Mouse (Mus musculus) liver, embryonic 14.5 days (tissue): ENCODE results near the gene 2900011O08Rik.

ENCODE experiments used
- CTCF ChIP-seq: IDR thresholded peaks from 2 replicates; pipeline ENCODE4 v1.5.1; 2016; ENCODE audit warnings: antibody characterized with exemption, low read depth, control low read depth
- EP300 ChIP-seq: IDR thresholded peaks from 2 replicates; pipeline ENCODE4 v1.6.1; 2016; ENCODE audit warnings: antibody characterized with exemption, low read depth

GRCm38 (mm10) chr16:14109651-14110230 is 123.3 kb downstream of the 2900011O08Rik start:
- TF ChIP-seq CTCF: no peak
- no peak for TF ChIP-seq EP300
